Mouse (Mus musculus) hindbrain, embryonic 10.5 days (tissue): ENCODE measurements around the gene Mfap3. TPM values are rescaled to one million over a fixed set of nuclear protein-coding genes. Genes with fewer than 3 reads are reported as not detected.

Experiments used
- DNase-seq: peaks from one replicate; pipeline ENCODE4 v3.0.0-alpha.2; 2017; ENCODE audit warnings: low spot score
- H3K27ac ChIP-seq: fragments of 300-500 bp; sonication (generic); 2 replicates; pipeline ENCODE4 v1.5.1; 2016; ENCODE audit warnings: mild to moderate bottlenecking, moderate library complexity
- H3K27me3 ChIP-seq: fragments of 300-500 bp; sonication (generic); 2 replicates; pipeline ENCODE4 v1.6.1; 2016; ENCODE audit warnings: mild to moderate bottlenecking; ENCODE audit not compliant: poor library complexity, insufficient read depth, severe bottlenecking
- H3K36me3 ChIP-seq: fragments of 300-500 bp; sonication (generic); 2 replicates; pipeline ENCODE4 v1.6.1; 2016; ENCODE audit warnings: mild to moderate bottlenecking, moderate library complexity
- H3K4me1 ChIP-seq: fragments of 300-500 bp; sonication (generic); replicated peaks from 2 replicates; pipeline ENCODE4 v1.6.1; 2016; ENCODE audit warnings: mild to moderate bottlenecking
- H3K4me3 ChIP-seq: fragments of 300-500 bp; sonication (generic); 2 replicates; pipeline ENCODE4 v1.5.1; 2016; ENCODE audit warnings: mild to moderate bottlenecking, moderate library complexity
- H3K9me3 ChIP-seq: fragments of 300-500 bp; sonication (generic); 2 replicates; pipeline ENCODE4 v1.6.1; 2016; ENCODE audit warnings: mild to moderate bottlenecking, moderate library complexity
- WGBS: fragments of 180-500 bp; shearing (Covaris S2); methylation state at CpG from one replicate; pipeline ENCODE4 v1.1.7; 2016; 5-methylcytosine and 5-hydroxymethylcytosine counted together
- polyA plus RNA-seq: library from polyadenylated mRNA; unstranded; fragments of >200 nt; fragmentation: Nextera tagmentation; extraction: Ambion mirVana; gene quantifications from 2 replicates; pipeline ENCODE4 v1.2.1, GENCODE M21; 2016

The Mfap3 gene
- polyA plus RNA-seq, 1 experiment from 2014 or later, result 49.5 TPM

- Histone ChIP-seq H3K4me1 (peaks cover 42% of the 10 kb centered on the region), H3K9me3 (peaks cover 10% of the 10 kb centered on the region), H3K27ac (no peak overlapping the region), H3K4me3 (no peak overlapping the region), H3K27me3 (peaks cover 5% of the 10 kb centered on the region; the same call in 1 of the 2 replicates), H3K36me3 (no peaks in the 10 kb centered on the region)
- 92% methylated on average over 3 of the region's 3 CpGs for WGBS
- DNase-seq, result no peak
These were observed 52.6 kb downstream of the Mfap3 start for GRCm38 (mm10) chr11:57571035-57571434.

DNA sequence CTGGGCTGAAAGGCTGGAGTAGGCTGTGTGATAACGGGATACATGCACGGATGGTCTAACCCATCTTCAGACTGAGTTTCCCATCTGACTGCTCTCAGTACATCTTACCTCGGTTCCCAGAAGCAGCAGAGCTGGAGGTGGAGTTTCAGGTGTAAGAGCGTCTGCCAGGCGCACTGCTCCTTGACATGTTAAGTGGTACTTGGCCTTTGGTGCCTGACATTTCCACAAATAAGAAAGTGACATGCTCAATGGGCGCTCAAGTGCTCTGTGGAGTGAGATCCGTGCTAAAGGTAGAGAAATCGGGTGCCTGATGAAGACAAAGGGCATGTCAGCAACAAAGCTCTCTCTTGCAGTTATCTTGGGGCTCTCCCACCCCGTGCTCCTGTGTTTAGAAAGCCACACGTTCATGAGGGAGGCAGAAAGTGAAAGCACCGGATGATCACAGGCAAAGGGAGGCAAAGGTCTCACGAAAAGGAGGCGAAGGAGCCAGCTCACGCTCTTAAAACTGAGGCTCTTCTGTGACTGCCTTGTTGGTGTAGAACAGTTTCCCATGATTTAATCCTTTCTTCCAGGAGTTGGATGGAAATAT lies 55.3 kb downstream of the Mfap3 start:
- H3K36me3 ChIP-seq, result no peaks in the 10 kb centered on the region
- peaks cover 10% of the 10 kb centered on the region for H3K9me3 ChIP-seq
- H3K4me3 ChIP-seq, result no peak overlapping the region
- H3K27ac ChIP-seq, result peak overlapping the region; percentile 68; the same call in 1 of the 2 replicates
- 61% methylated on average over 14 of the region's 14 CpGs for WGBS
- DNase-seq, result no peak
- peaks cover 32% of the 10 kb centered on the region for H3K4me1 ChIP-seq
- peaks cover 5% of the 10 kb centered on the region; the same call in 1 of the 2 replicates for H3K27me3 ChIP-seq

DNA sequence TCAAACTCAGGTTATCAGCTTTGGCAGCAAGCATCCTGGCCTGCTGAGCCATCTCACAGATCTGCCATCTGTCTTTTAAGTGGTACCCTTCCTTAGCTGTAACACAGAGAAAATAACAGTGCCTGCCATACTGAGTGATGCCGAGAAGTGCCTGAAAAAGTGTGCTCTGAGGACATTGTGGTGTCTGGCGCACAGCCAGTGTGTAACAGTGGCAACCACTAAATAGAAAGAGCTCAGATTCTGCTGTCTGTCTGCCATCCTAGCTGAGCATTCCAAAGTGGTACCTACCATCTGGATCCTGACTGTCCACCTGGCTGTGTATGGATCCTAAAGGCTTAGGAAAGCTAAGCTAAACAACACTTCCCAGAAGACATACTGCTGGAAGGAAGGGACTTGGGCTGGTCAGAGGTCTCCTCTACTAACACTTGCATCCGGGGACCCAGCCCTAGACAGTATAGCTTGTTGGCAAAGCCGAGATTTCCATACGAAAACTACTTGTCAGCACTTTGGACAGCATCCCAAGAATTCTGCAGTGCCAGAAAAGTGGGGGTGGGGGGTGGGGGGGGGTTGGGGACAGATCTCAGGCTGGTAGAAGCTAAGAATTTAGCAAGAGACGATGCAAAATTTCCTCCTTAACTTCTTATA lies 58.5 kb downstream of the Mfap3 start:
- H3K27ac ChIP-seq, result no peak overlapping the region
- no peaks in the 10 kb centered on the region for H3K9me3 ChIP-seq
- no peaks in the 10 kb centered on the region for H3K36me3 ChIP-seq
- DNase-seq, result no peak
- H3K4me1 ChIP-seq, result peaks cover 30% of the 10 kb centered on the region
- peaks cover 5% of the 10 kb centered on the region; the same call in 1 of the 2 replicates for H3K27me3 ChIP-seq
- H3K4me3 ChIP-seq, result no peak overlapping the region
- WGBS, result 86% methylated on average over 6 of the region's 6 CpGs

- Histone ChIP-seq H3K27me3 (no peaks in the 10 kb centered on the region), H3K4me3 (peak overlapping the region; percentile 16), H3K9me3 (no peaks in the 10 kb centered on the region), H3K36me3 (no peaks in the 10 kb centered on the region), H3K4me1 (peaks cover 33% of the 10 kb centered on the region), H3K27ac (peak overlapping the region; percentile 89)
- 17% methylated on average over 10 of the region's 10 CpGs for WGBS
- peak; percentile 70 for DNase-seq
These were observed 64.6 kb downstream of the Mfap3 start for GRCm38 (mm10) chr11:57582818-57583635.

Other genes with a start within 250 kb of the Mfap3 start
- gene Fam114a2, start within 50 bp of the Mfap3 start, polyA plus RNA-seq, result 70.3 and 70.5 TPM in 2 replicates
- gene Galnt10, start 126.8 kb downstream of the Mfap3 start, polyA plus RNA-seq, result 21.2 and 22.7 TPM in 2 replicates